Mouse (Mus musculus) embryo, embryonic 9.5 days (tissue): Measurements from ENCODE around the gene Plin4.
"Not testable (repeated sequence)": the region's sequence is repeated elsewhere in the genome, so short reads cannot be mapped to it uniquely, and the experiment has no call there.

ENCODE experiments used
- DNase-seq: peaks from one replicate; pipeline ENCODE4 v3.0.0-alpha.2; 2017; ENCODE audit errors: extremely low spot score

Plin4 gene

DNA sequence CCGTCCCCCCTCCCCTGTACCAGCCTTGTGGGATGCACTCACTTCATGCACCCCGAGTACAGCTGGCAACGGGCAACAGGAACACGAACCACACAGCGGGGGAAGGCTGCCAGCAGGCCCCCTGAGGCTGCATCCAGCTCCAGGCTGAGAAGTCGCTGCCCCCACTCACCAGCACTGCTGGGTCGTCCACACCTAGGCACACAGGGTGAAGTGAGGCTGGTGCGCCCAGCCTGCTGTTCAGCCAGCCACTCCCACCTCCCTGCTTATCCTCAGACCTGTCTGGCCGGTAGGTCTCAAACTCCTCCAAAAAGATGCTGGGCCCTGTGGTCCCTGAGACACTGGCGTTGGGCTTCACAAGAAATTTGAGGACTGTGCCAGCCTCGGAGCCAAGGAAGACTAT lies 16.6 kb upstream of the Plin4 start:
- DNase-seq = no peak

DNA sequence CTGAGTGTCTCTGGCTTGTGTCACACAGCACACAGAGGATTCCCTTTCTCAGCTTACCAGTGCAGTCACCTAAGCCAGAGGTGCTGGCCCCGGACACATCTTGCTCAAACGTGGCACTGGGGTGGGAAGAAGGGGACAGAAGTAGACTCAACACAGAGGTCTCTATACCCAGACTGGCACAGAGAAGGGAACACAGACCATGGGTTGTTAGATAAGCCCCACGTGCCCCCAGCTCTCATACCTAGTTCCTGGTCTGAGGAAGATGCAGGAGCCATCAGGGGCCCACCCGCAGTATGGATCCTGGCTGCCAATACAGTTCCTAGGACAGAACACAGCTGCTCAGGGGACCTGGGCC lies 15.7 kb upstream of the Plin4 start:
- DNase-seq = no peak

GRCm38 (mm10) chr17:56124377-56125275 lies 15.0 kb upstream of the Plin4 start:
- DNase-seq = no peak

DNA sequence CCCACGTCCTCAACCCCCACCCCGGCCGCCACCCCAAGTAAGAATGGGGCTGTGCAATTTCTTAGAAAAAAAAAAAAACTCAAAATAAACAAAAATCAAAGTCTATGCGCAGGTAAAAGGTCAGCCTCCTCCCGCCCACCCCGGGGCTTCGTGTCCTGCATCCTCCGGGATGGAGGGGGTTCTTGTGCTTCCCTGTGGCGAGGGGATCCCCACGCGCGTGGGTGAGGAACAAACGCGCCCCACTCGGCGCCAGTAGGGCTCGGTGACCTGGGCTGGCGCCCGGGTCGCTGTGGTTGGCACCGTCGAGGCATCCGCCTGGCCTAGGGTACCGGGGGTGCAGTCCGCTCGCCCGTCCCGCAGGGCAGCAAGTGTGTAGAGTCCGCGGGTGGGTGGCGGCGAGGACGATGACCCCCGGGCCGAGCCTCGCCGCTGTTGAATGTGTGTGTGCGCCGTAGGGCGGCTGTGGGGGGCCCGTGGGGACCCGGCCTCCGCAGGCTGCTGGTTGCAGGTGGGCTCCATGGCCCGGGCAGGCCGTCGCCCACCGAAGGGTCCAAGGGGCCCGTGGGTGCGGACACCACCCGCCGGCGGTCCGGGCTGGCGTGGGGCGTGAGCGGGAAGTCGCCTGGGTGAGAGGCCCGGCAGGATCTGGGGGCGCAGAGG lies 14.2 kb upstream of the Plin4 start:
- no peak for DNase-seq

DNA sequence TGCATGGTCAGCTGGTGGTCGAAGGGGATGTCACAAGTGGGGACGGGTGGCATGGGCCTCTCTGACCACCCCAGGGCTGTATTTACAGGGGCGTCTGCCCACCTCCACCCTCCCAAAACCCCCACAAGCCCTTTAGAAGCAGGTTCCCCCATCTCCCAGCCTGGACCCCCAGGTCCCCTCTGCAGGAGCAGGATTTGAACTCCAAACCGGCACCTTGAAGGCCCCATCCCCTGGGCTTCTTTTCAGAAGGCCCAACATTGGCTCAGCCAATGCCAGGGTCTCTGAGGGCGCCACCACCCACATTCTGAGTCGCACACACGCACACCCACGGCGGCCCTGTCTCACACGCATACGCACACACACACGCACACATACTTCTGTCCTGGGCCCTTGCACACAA lies 13.6 kb upstream of the Plin4 start:
- no peak for DNase-seq

- no peak for DNase-seq
Measured at GRCm38 (mm10) chr17:56121826-56122225, 12.2 kb upstream of the Plin4 start, which contains the start of gene Lrg1. Gene Lrg1, minus strand, starts transcription at chr17:56122001.

DNA sequence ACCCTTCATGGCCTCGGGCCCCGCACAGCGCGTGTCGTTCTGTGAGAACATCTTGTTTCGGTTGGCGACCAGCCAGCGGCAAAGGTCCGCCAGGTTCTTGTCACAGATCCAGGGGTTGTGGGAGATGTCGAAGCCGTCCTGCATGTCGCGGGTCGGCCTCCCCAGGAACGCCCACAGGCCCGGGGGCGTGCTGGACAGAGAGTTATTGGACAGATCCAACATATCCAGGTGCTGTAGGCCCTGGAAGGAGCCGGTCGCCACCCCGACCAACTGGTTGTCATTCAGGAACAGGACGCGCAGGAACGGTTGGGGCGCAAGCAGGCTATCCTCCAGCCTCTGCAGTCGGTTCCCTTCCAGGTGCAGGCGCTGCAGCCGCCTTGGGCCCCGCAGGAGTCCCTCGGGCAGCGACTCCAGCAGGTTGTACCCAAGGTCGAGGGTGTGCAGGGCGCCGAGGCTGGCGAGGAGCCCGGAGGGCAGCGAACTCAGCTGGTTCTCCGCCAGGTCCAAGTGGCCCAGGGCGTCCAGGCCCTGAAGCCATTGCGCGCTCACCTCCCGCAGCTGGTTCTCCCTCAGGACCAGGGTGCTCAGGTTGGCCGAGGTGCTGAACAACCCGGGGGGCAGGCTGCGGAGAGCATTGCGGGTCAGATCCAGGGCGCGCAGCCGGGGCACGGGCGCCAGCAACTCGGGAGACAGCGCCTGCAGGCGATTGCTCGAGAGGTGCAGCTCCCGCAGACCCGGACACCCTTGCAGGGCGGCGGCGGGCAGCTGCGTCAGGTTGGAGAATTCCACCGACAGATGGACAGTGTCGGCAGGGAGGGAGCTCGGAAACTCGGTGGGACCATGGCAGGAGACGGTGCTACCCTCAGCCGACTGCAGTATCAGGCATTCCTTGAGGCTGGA lies 10.6 kb upstream of the Plin4 start:
- DNase-seq = no peak

- DNase-seq = no peak
Measured at GRCm38 (mm10) chr17:56119431-56119830, 9.8 kb upstream of the Plin4 start.

DNA sequence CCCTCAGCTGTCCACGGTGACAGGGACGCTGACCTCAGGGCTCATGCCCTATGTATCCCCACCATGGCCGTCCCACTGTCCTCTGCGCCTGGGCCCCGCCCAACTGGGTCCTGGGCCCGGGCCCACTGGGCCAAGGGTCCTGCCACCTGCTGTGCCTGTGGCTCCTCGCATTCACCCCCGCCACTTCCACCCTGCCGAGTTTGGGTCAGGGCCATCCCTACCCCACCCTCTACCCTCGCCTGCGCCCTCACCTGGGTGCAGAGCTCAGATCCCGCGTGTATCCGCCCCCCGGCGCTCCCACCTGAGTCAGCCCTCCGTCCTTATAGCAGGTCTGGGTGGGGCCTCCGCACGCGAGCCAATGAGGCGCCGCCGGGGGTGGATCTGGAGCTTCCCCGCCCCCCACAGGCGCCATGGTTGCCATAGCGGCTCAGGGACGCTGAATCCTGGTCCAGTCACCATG lies 7.7 kb upstream of the Plin4 start, which contains the start of gene Plin5:
Plin5 (minus strand) TSS at position 346 of the 460 bp plus-strand sequence.
- DNase-seq = peak; percentile 53

- DNase-seq = no peak
Measured at GRCm38 (mm10) chr17:56116193-56116592, 6.6 kb upstream of the Plin4 start.

GRCm38 (mm10) chr17:56112743-56113142 lies 3.1 kb upstream of the Plin4 start:
- no peak for DNase-seq

DNA sequence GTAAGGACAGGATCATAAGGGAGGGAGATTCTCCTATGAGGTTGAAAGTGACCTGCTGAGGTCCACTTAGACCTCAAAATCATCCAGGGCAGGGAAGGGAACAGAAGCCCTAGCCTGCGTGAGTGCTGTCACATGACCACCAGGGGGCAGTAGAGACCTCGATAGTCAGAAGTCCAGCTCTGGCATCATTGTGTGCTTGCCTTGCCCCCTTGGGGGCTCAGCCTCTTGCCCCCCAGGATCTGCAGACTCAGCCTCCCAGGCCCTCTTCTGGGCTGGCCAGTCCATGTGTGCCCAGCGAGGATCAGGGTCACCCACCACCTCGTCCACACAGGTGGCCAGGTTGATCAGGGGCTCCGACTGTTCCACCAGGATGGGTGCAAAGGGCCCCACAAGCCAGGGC lies 2.3 kb upstream of the Plin4 start:
- DNase-seq = peak; percentile 64

- DNase-seq = no peak
Measured at GRCm38 (mm10) chr17:56111021-56111420, 1.4 kb upstream of the Plin4 start.

- no peak for DNase-seq
Measured at GRCm38 (mm10) chr17:56110571-56110970, 968 bp upstream of the Plin4 start.

DNA sequence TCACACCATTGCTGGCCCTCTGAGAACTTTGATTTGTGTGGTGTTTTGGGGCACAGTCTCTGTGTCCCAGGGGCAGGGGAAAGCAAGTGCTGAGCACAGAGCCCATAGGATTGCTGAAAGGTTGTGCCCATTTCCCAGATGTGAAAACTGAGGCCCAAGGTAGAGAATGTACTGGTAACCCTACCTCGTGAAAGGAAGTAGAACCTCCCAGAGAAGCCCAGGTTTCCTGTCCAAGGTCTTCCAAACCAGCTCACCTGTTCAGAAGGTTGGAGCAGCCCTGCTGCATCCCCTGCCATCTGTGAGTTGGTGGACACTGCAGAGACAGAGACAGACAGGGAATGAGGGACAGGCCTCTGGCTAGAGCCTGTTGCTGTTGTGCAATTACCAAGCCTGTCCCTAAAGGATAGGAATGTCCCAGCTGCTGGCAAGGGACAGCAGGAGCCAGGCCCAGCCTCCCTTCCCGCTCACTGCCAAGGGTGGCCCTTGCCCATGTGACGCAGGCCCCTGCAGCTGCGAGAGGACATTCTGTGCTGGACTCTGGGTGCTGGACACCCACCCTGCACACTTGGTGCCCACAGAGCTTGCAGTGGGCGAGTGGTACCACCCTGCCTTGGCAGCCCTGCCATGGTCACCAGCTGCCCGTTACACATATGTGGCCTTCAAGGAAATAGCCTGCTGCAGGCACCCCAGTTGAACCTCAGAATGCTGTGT lies 1.1 kb downstream of the Plin4 start:
- DNase-seq = no peak

GRCm38 (mm10) chr17:56107736-56108135 lies 1.9 kb downstream of the Plin4 start:
- DNase-seq = no peak

DNA sequence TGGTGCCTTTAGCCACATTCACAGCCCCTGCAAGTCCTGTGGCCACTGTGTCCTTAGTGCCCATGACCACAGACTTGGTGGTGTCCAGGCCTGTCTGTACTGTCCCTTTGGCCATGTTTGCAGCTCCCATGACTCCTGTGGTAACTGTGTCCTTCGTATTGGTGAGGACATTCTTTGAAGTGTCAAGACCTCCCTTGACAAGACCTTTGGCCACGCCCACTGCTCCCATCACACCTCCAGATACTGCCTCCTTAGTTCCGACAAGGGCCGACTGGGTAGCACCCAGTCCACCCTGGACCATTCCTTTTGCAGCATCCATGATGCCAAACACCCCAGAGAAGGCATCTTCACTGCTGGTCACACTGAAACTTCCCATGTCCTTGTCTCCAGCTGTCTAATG lies 2.6 kb downstream of the Plin4 start:
- DNase-seq = no peak

- DNase-seq = not testable (repeated sequence)
Measured at GRCm38 (mm10) chr17:56106436-56106835, 3.2 kb downstream of the Plin4 start.

- DNase-seq = not testable (repeated sequence)
Measured at GRCm38 (mm10) chr17:56104821-56105220, 4.8 kb downstream of the Plin4 start.

- DNase-seq = no peak
Measured at GRCm38 (mm10) chr17:56103465-56104285, 5.9 kb downstream of the Plin4 start.
